Mouse (Mus musculus): ENCODE data around the gene Grxcr1. TPM values are rescaled to one million over a fixed set of nuclear protein-coding genes. Genes with fewer than 3 reads are reported as not detected.

Grxcr1 gene
- polyA plus RNA-seq, 1 experiment from 2014 or later: 0.15 TPM

- H3K9me3 ChIP-seq (ENCODE audit: control insufficient read depth, low read length): no peaks in the 10 kb centered on the region
- 82% methylated on average over 4 of the region's 4 CpGs for WGBS
These were observed 118.9 kb downstream of the Grxcr1 start for GRCm38 (mm10) chr5:68150347-68151043.

GRCm38 (mm10) chr5:68162503-68162902 lies 130.9 kb downstream of the Grxcr1 start:
- H3K27ac ChIP-seq (ENCODE audit: low read depth, low read length): no peak overlapping the region
- H3K4me3 ChIP-seq (ENCODE audit: low read depth, low read length): no peak overlapping the region
- no peak overlapping the region for H3K4me2 ChIP-seq (replicated peaks; ENCODE audit: low read depth, low read length)
- H3K9ac ChIP-seq (ENCODE audit: low read depth, low read length): no peak overlapping the region
- H3K9me3 ChIP-seq (ENCODE audit: control insufficient read depth, low read length): no peaks in the 10 kb centered on the region
- H3K4me1 ChIP-seq (replicated peaks; ENCODE audit: control insufficient read depth, insufficient read depth, low read length): no peaks in the 10 kb centered on the region
- ATAC-seq (ENCODE audit: low FRiP score) (no peak), DNase-seq (ENCODE audit: low spot score) (no peak)
- H3K27me3 ChIP-seq (ENCODE audit: control insufficient read depth, insufficient read depth, low read length): no peaks in the 10 kb centered on the region
- WGBS: 79% methylated on average over 2 of the region's 2 CpGs
- no peaks in the 10 kb centered on the region for H3K36me3 ChIP-seq (ENCODE audit: control insufficient read depth, insufficient read depth, low read length)

More at GRCm38 (mm10) chr5:68150347-68151043, 118.9 kb downstream of the Grxcr1 start:
- H3K27ac ChIP-seq (ENCODE audit: low read depth, low read length): no peak overlapping the region
- ATAC-seq (ENCODE audit: low FRiP score) (no peak), DNase-seq (ENCODE audit: low spot score) (no peak)
- no peaks in the 10 kb centered on the region for H3K4me1 ChIP-seq (replicated peaks; ENCODE audit: control insufficient read depth, insufficient read depth, low read length)
- no peaks in the 10 kb centered on the region for H3K36me3 ChIP-seq (ENCODE audit: control insufficient read depth, insufficient read depth, low read length)
- no peak overlapping the region for H3K4me3 ChIP-seq (ENCODE audit: low read depth, low read length)
- no peak overlapping the region for H3K4me2 ChIP-seq (replicated peaks; ENCODE audit: low read depth, low read length)
- no peak overlapping the region for H3K9ac ChIP-seq (ENCODE audit: low read depth, low read length)
- no peaks in the 10 kb centered on the region for H3K27me3 ChIP-seq (ENCODE audit: control insufficient read depth, insufficient read depth, low read length)

GRCm38 (mm10) chr5:68165954-68166353 lies 134.3 kb downstream of the Grxcr1 start:
- Histone ChIP-seq H3K9ac (ENCODE audit: low read depth, low read length) (no peak overlapping the region), H3K4me3 (ENCODE audit: low read depth, low read length) (no peak overlapping the region), H3K4me2 (replicated peaks; ENCODE audit: low read depth, low read length) (no peak overlapping the region), H3K27me3 (ENCODE audit: control insufficient read depth, insufficient read depth, low read length) (no peaks in the 10 kb centered on the region), H3K36me3 (ENCODE audit: control insufficient read depth, insufficient read depth, low read length) (no peaks in the 10 kb centered on the region), H3K9me3 (ENCODE audit: control insufficient read depth, low read length) (no peaks in the 10 kb centered on the region), H3K27ac (ENCODE audit: low read depth, low read length) (no peak overlapping the region), H3K4me1 (replicated peaks; ENCODE audit: control insufficient read depth, insufficient read depth, low read length) (no peaks in the 10 kb centered on the region)
- no peak for DNase-seq (ENCODE audit: low spot score)
- 94% methylated on average over 7 of the region's 7 CpGs for WGBS
- no peak for ATAC-seq (ENCODE audit: low FRiP score)

Other genes starting within 250 kb of the Grxcr1 start
- gene Atp8a1, start 184.4 kb upstream of the Grxcr1 start, polyA plus RNA-seq (2014; fragmentation: Nextera tagmentation; extraction: Ambion mirVana): 23.6 and 24.8 TPM in 2 replicates
- gene Gm5108, start 90.2 kb upstream of the Grxcr1 start, polyA plus RNA-seq (2014; fragmentation: Nextera tagmentation; extraction: Ambion mirVana): not detected in 2 replicates
- gene Gm21905, start 85.4 kb upstream of the Grxcr1 start, polyA plus RNA-seq (2014; fragmentation: Nextera tagmentation; extraction: Ambion mirVana): not detected in 2 replicates

Data from hindbrain, embryonic 11.5 days (tissue).